In the genomic region with DNA sequence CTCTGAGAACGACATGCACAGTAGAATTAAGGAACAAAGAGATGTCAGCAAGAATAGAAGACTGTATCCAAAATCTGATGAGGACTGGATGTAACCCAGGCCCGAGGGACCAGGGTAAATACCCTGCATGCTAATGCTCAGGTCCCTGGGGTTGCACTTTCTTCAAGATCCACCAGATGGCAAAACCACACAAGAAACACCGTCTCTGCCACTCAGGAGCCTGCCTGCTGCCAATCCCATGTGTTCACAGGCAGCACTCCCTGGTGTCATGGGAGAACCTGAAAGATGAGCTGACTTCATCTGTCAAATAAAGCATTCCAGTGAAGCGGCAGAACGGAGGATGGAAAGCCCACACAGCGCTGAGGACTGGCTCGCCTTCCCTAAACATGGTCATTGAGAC, we compare ENCODE assay signal across 10 mouse cellular contexts. TPM values are rescaled to one million over a fixed set of nuclear protein-coding genes. Genes with fewer than 3 reads are reported as not detected.
DNase-seq lines count a peak whose midpoint lies in the region; ATAC-seq lines count a peak whose summit lies in the region.
"Had no signal": no experiment of that assay in that cellular context is flagged by ENCODE, and none has a peak within 500 bp of the region (broad histone marks: within the 10 kb centered on the region; RNA-seq: fewer than 3 reads in every experiment).

No protein-coding gene starts in this region.

- H3K9me3 ChIP-seq in kidney, embryonic 14.5 days (ENCODE audit: control insufficient read depth, low read length), result peaks cover 4% of the 10 kb centered on the region; the same call in 1 of the 2 replicates
- no peaks in the 10 kb centered on the region for H3K9me3 ChIP-seq in hindbrain, embryonic 10.5 days
- no peaks in the 10 kb centered on the region for H3K9me3 ChIP-seq in intestine, embryonic 15.5 days
- H3K9me3 ChIP-seq: neural tube, embryonic 12.5 days had no signal

- H3K27ac ChIP-seq in kidney, embryonic 14.5 days (ENCODE audit: low read depth, low read length), result no peak overlapping the region
- H3K27ac ChIP-seq in hindbrain, embryonic 10.5 days, result no peak overlapping the region
- H3K27ac ChIP-seq in intestine, embryonic 15.5 days, result no peak overlapping the region
- H3K27ac ChIP-seq: neural tube, embryonic 12.5 days had no signal

- intact Hi-C loops in left cerebral cortex, postnatal 14 days (cut with DNase I), result loop anchor here (1.0 to 10.0 kb wide), 2 partner anchors 102 to 208 kb away; no protein-coding TSS in a partner anchor

- ATAC-seq in kidney, embryonic 14.5 days (ENCODE audit: low FRiP score, low TSS enrichment), result no peak
- ATAC-seq in common myeloid progenitor, adult 5-6 weeks (replicated peaks; ENCODE audit: low read depth, poor library complexity, severe bottlenecking), result peak; percentile 69; the same call in 1 of the 2 replicates
- no peak for ATAC-seq in intestine, embryonic 15.5 days

- H3K4me3 ChIP-seq in kidney, embryonic 14.5 days (ENCODE audit: low read length), result no peak overlapping the region
- H3K4me3 ChIP-seq in hindbrain, embryonic 10.5 days, result no peak overlapping the region
- H3K4me3 ChIP-seq in intestine, embryonic 15.5 days (replicated peaks), result no peak overlapping the region
- H3K4me3 ChIP-seq: neural tube, embryonic 12.5 days had no signal

- no peaks in the 10 kb centered on the region for H3K4me1 ChIP-seq in kidney, embryonic 14.5 days (ENCODE audit: control insufficient read depth, insufficient read depth, low read length)
- H3K4me1 ChIP-seq in hindbrain, embryonic 10.5 days (replicated peaks), result peaks cover 10% of the 10 kb centered on the region; the same call in 1 of the 2 replicates
- no peaks in the 10 kb centered on the region for H3K4me1 ChIP-seq in intestine, embryonic 15.5 days (replicated peaks)
- H3K4me1 ChIP-seq: neural tube, embryonic 12.5 days had no signal

- 34% methylated on average over 7 of the region's 7 CpGs for WGBS in kidney, embryonic 14.5 days
- WGBS in hindbrain, embryonic 10.5 days, result 45% methylated on average over 7 of the region's 7 CpGs
- 34% methylated on average over 7 of the region's 7 CpGs for WGBS in intestine, embryonic 15.5 days

- no peaks in the 10 kb centered on the region for H3K36me3 ChIP-seq in kidney, embryonic 14.5 days (ENCODE audit: control insufficient read depth, insufficient read depth, low read length)
- no peaks in the 10 kb centered on the region for H3K36me3 ChIP-seq in hindbrain, embryonic 10.5 days
- no peaks in the 10 kb centered on the region for H3K36me3 ChIP-seq in intestine, embryonic 15.5 days
- H3K36me3 ChIP-seq: neural tube, embryonic 12.5 days had no signal

- no peak overlapping the region for H3K9ac ChIP-seq in kidney, embryonic 14.5 days (ENCODE audit: low read depth, low read length)
- H3K9ac ChIP-seq in intestine, embryonic 15.5 days, result no peak overlapping the region
- H3K9ac ChIP-seq: neural tube, embryonic 12.5 days had no signal

- H3K4me2 ChIP-seq in kidney, embryonic 14.5 days (replicated peaks; ENCODE audit: low read depth, low read length), result no peak overlapping the region
- no peak overlapping the region for H3K4me2 ChIP-seq in intestine, embryonic 15.5 days (replicated peaks)
- H3K4me2 ChIP-seq: neural tube, embryonic 12.5 days had no signal

- peak; percentile 44 for DNase-seq in kidney, adult 9 months
- DNase-seq in hindbrain, embryonic 10.5 days (ENCODE audit: low spot score), result peak; percentile 44
- DNase-seq in left cerebral cortex, postnatal 14 days (ENCODE audit: low spot score in 2 of 2), result peak; percentile 77 to 83
- peak; percentile 73 for DNase-seq in retina, embryonic 14.5 days (ENCODE audit: low spot score)
- DNase-seq in ovary, postnatal 36 days (ENCODE audit: low spot score), result no peak

- H3K27me3 ChIP-seq in kidney, embryonic 14.5 days (ENCODE audit: control insufficient read depth, insufficient read depth, low read length), result no peaks in the 10 kb centered on the region; the same call in 1 of the 2 replicates
- H3K27me3 ChIP-seq in hindbrain, embryonic 10.5 days (ENCODE audit: insufficient read depth, poor library complexity, severe bottlenecking), result peaks cover 14% of the 10 kb centered on the region
- peaks cover 3% of the 10 kb centered on the region; the same call in 1 of the 2 replicates for H3K27me3 ChIP-seq in intestine, embryonic 15.5 days (replicated peaks)
- H3K27me3 ChIP-seq: neural tube, embryonic 12.5 days had no signal

RNA-seq across cellular contexts. Expression of a gene that starts 21.3 kb away (rescaled TPM):
- not detected in 2 replicates for polyA plus RNA-seq in kidney, embryonic 14.5 days (2014; fragmentation: Nextera tagmentation; extraction: Ambion mirVana)
- total RNA-seq in common myeloid progenitor, adult 5-6 weeks (2017), result not detected in 2 replicates
- not detected in 2 replicates for polyA plus RNA-seq in hindbrain, embryonic 10.5 days (2016; fragmentation: Nextera tagmentation; extraction: Ambion mirVana)
- total RNA-seq in left cerebral cortex, postnatal 14 days (2021), result under 1 TPM; 0.13 to 0.44 TPM
- not detected in 2 replicates for polyA plus RNA-seq in intestine, embryonic 15.5 days (2015; fragmentation: Nextera tagmentation; extraction: Ambion mirVana)
- polyA plus RNA-seq: intestine, embryonic 14.5 days; neural tube, embryonic 12.5 days had no signal
